Mouse (Mus musculus) layer of hippocampus, adult 9-10 months (tissue): ENCODE data around the gene H3f3a.
A peak's percentile ranks its signal among the peaks of the same experiment; 100 is the strongest.
"Not testable (repeated sequence)": the region's sequence is repeated elsewhere in the genome, so short reads cannot be mapped to it uniquely, and the experiment has no call there.

Experiments used
- DNase-seq: peaks from one replicate; pipeline ENCODE4 v3.0.0; 2022; ENCODE audit warnings: low spot score

The H3f3a gene

DNA sequence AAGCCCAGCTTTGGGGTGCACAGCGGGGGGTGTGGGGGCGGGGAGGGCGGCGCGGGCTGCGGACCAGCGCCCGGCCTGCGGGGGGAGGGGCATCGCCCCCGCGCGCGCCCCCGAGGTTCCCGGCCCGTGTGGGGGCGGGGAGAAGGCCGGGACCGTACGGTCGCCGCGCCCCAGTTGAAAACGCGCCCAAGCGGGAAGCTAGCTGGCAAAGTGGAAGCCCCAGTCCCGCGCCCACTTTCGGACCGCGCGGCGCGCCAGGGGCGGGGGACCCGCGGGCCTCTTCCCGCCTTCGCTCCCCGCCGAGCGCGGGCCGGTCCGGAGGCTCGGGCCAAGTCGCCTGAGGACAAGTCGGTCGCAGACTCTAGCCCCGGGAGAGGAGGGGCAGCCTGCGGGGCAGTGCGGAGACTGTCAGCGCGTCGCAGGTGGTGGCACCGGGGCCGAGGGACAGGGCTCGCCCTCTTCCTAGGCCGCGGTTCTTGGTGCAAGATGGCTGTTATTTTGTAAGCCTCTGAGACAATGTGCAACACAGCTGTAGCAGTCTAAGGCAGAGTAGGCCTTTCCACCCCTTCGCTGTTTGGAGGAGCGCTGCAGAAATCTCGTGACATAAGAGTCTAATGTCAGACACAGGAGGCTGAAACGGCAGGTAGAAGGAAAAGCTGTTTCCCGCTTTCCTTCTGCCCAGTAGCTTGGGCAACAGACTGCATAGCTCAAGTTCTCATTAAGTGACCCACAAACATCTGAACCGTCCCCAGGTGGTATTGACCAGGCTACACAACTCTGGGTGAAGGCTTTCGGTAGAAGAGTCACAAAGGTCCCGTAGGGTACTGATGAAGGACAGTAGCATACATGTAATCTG is at the start of gene H3f3a:
H3f3a (minus strand) TSS at position 59 of the 856 bp plus-strand sequence.
- peak; percentile 38 for DNase-seq

- DNase-seq, result no peak
Observed at GRCm38 (mm10) chr1:180860030-180860429, 46.3 kb upstream of the H3f3a start.

GRCm38 (mm10) chr1:180858763-180859162 is 45.0 kb upstream of the H3f3a start:
- no peak for DNase-seq

GRCm38 (mm10) chr1:180850316-180851270 is 36.9 kb upstream of the H3f3a start, which contains the start of gene Sde2:
TSS of gene Sde2 (plus strand) at chr1:180851127.
- peak; percentile 99 for DNase-seq

- DNase-seq, result peak; percentile 20
Observed at GRCm38 (mm10) chr1:180849701-180850301, 36.1 kb upstream of the H3f3a start.

GRCm38 (mm10) chr1:180848511-180849241 is 34.9 kb upstream of the H3f3a start:
- DNase-seq, result peak; percentile 45

- DNase-seq, result peak; percentile 69
Observed at GRCm38 (mm10) chr1:180848114-180848510, 34.4 kb upstream of the H3f3a start.

DNA sequence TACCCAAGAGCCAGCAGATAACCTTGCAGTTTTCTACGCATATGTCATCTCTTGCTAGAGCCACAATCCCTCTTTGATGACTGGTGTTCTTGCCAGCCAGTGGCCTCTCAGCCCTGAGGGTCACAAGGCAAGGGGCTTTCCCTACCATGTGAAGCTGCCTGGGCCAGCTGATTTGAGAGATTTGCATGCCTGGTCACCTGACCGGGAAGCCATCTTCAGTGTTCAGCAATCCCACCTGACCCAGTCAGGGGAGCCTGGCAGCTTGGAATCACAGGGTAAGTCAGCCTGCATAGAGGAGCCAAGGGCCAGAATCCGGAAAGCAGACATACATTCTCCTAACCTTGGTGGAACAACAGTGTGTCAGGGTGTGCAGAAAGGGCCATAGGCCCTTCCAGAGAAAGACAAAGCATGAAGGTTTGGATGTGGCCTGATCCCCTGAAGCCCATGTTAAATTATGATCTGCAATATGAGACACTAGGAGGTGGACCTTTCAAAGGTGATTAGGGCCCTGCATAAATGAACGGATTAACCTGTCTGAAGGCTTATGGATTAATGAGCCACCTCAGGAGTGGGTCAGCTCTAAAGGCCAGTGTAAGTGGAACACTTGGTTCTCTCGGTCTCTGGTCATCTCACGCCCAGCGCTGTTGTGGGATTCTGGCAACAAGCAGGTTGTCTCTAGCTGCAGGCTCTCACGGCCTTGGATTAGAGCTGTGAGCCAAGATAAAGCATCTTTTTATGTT is 28.0 kb upstream of the H3f3a start:
- DNase-seq, result no peak

- DNase-seq, result no peak
Observed at GRCm38 (mm10) chr1:180839201-180839910, 25.6 kb upstream of the H3f3a start.

DNA sequence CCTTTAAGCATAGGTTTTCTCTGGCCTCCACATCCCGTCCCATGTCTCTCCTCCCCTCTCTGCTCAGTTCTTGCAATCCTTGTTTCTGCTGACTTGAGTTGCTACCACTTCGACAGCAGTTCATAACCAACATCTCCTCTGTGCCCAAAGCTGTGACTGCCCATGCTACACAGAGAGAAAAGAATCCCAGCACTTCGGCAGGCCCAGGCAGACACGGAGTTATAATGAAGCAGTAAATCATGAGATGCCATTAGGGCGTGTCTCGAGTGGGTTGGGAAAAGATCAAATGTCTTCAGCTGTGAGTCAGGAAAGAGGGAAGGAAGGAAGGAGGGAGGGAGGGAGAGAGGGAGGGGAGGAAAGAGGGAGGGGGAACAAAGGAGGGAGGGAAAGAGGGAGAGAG is 24.3 kb upstream of the H3f3a start:
- DNase-seq, result no peak

GRCm38 (mm10) chr1:180837186-180837585 is 23.4 kb upstream of the H3f3a start:
- DNase-seq, result no peak

- not testable (repeated sequence) for DNase-seq
Observed at GRCm38 (mm10) chr1:180836467-180836866, 22.7 kb upstream of the H3f3a start.

- no peak for DNase-seq
Observed at GRCm38 (mm10) chr1:180835273-180836015, 21.7 kb upstream of the H3f3a start.

GRCm38 (mm10) chr1:180830588-180831346 is 17.0 kb upstream of the H3f3a start:
- no peak for DNase-seq

DNA sequence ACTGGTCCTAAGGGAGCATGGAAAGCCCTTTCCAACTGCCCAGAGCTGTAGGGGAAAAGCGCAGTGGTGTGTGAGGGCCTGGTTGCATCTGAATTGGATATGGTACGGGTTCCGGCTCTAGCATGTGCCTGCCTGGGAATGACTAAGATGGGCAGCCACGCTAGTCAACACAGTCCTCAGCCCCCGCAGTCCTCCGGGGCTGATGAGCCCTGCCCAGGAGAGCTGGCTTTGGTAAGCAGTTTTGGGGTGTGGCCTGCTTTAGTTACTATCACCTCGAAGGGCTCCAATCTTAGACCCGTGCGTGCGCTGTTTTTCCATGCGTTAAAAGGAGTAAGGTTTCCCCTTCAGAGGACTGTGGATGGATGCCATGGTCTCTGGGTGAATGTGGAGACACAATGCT is 16.4 kb upstream of the H3f3a start:
- DNase-seq, result no peak

- DNase-seq, result no peak
Observed at GRCm38 (mm10) chr1:180829775-180830174, 16.0 kb upstream of the H3f3a start.

DNA sequence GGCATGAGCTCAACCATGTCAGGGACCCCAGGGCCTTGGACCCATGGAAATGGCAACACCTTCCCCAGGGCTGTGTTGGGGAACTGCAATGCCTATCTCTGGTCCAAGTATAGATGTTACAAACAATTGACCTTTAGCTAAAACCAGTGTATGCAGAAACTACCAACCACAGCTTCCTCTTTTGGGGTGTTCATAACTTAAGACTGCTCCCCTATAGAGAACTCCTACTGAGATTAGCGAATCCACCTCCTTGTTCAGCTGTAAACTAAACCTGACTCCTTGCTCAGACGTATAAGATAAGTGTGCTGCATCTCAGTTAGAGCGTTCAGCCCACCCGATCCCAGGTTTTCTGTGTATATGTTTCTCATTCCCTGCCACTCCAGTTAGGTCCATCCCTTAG is 12.9 kb upstream of the H3f3a start:
- DNase-seq, result no peak

- no peak for DNase-seq
Observed at GRCm38 (mm10) chr1:180824721-180825120, 11.0 kb upstream of the H3f3a start.

DNA sequence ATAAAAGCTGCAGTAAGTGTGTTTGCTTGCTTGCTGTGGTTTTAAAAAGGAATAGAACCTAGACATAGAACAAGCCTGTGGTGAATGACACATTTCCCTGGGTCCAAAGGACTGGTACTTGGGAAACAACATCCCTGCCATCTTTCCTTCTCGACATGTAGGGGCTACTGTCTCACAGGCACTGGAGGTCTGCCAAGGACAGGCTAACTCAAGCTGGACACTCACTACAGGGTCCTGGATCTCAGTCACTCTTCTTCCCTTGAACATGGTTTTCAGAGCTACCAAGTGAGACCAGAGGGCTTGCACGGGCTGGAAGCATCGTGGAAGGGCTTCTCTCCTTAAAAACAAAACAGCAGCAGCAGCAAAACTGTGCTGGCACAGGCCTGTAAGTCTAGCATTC is 10.0 kb upstream of the H3f3a start:
- no peak for DNase-seq
